Mouse (Mus musculus): Measurements from ENCODE around the gene Bicd1.

Bicd1 gene

GRCm38 (mm10) chr6:149565720-149566498, 157.2 kb downstream of the Bicd1 start:
- in situ Hi-C loops (cut with MboI, MseI): no loop called here

DNA sequence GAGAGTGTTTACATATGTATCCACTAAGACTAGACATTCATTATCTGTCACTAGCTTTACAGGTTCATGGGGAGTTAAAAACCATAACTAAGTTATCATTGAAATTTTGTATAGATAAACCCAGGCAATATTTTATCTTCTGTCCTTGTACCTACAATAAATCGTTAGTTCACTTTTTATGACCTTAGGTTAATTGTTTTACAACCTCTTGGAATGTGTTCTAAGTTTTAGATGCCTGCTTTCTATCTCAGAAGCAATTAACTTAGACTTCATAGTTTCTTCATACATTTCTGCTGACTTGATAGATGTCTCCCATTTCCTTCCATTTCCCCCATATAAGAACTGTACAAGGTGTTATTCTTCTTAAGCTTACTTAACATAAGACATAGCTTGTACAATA, 158.5 kb downstream of the Bicd1 start:
- in situ Hi-C loops (cut with MboI, MseI): no loop called here

- in situ Hi-C loops (cut with MboI, MseI): no loop called here
Observed at GRCm38 (mm10) chr6:149574288-149574687, 165.6 kb downstream of the Bicd1 start.

DNA sequence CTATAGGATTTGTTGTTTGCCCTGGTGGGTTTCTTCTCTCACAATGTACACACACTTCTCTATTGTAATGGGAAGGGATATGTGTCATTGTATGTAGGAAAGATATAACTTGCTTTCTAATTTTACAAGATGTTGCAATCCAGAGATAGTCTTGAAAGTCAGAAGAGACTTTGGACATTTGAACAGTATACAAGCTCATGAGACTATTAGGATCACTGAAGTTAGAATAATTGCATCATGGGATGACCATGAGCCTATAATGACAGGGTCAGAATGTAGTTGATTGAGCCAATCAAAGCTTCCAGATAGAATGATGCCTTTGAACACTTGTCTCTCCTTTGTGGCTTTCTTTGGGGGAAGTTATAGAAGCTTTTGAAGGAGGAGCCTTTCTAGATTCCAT, 171.4 kb downstream of the Bicd1 start:
- in situ Hi-C loops (cut with MboI, MseI): no loop called here

DNA sequence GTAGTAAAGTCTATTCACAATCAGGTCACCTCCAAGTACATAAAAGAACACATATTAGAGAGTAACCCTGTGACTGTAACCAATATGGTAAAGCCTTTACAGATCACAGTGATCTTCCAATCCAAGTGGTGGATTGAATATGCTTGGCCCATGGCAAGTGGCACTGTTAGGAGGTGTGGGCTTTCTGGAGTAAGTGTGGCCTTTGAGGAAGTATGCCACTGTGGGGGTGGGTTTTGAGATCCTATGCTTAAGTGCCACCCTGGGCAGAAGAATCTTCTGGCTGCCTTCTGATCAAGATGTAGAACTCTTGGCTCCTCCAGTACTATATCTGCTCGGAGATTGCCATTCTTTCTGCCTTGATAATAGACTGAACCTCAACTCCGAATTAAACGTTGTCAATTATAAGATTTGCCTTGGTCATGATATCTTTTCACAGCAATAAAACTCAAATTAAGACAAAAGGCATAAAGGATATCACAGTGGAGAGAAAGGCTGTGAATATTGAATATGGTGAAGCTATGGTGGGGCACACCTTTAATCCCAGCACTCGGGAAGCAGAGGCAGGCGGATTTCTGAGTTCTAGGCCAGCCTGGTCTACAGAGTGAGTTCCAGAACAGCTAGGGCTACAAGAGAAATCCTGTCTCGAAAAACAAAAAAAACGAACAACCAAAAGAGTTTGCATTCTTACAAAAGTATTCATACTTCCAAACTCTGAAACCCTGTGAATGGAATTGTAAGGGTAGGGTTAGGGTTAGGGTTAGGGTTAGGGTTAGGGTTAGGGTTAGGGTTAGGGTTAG, 177.2 kb downstream of the Bicd1 start:
- in situ Hi-C loops (cut with MboI, MseI): no loop called here

Data from T-helper 17 cell (primary cell).